Mouse (Mus musculus) v-Abl transformed pro-B cells (cell line): ENCODE data around the gene Ttc26.
"Not testable (repeated sequence)": the region's sequence is repeated elsewhere in the genome, so short reads cannot be mapped to it uniquely, and the experiment has no call there.

ENCODE experiments used
- in situ Hi-C, 2 experiments: fragments of 400-800 bp; cut with MboI; formaldehyde crosslinking; loops; one replicate each; pipeline ENCODE4 v1.15.1; 2025; ENCODE audit not compliant: unreplicated experiment in 2 of 2

Ttc26 gene

GRCm38 (mm10) chr6:38355862-38356261, 25.4 kb upstream of the Ttc26 start:
- in situ Hi-C loops: no loop called here

GRCm38 (mm10) chr6:38356661-38357433, 24.4 kb upstream of the Ttc26 start:
- in situ Hi-C loops: not testable (repeated sequence)

- in situ Hi-C loops: no loop called here
Observed at GRCm38 (mm10) chr6:38357603-38358252, 23.5 kb upstream of the Ttc26 start.

GRCm38 (mm10) chr6:38358253-38359027, 22.8 kb upstream of the Ttc26 start:
- in situ Hi-C loops: no loop called here

- in situ Hi-C loops: not testable (repeated sequence)
Observed at GRCm38 (mm10) chr6:38359044-38359735, 22.1 kb upstream of the Ttc26 start.

- in situ Hi-C loops: no loop called here
Observed at GRCm38 (mm10) chr6:38359736-38360499, 21.4 kb upstream of the Ttc26 start.

- in situ Hi-C loops: no loop called here
Observed at GRCm38 (mm10) chr6:38361065-38361464, 20.2 kb upstream of the Ttc26 start.

- in situ Hi-C loops: no loop called here
Observed at GRCm38 (mm10) chr6:38361937-38362336, 19.3 kb upstream of the Ttc26 start.

- in situ Hi-C loops: no loop called here
Observed at GRCm38 (mm10) chr6:38363370-38363769, 17.9 kb upstream of the Ttc26 start.

GRCm38 (mm10) chr6:38364121-38364520, 17.1 kb upstream of the Ttc26 start:
- in situ Hi-C loops: no loop called here

- in situ Hi-C loops: no loop called here
Observed at GRCm38 (mm10) chr6:38369945-38370344, 11.3 kb upstream of the Ttc26 start.

- in situ Hi-C loops: no loop called here
Observed at GRCm38 (mm10) chr6:38374271-38374670, 7.0 kb upstream of the Ttc26 start.

GRCm38 (mm10) chr6:38380764-38381128, 523 bp upstream of the Ttc26 start:
- in situ Hi-C loops: loop anchor here in 1 of 2 experiments (25.0 kb wide), 1 partner anchor 507 kb away; the partner anchor contains the start of genes Hipk2 and Tbxas1

GRCm38 (mm10) chr6:38389671-38390070, 8.4 kb downstream of the Ttc26 start:
- in situ Hi-C loops: loop anchor here (5.0 to 25.0 kb wide), 4 partner anchors 125 to 515 kb away; partner anchors contain the start of genes Hipk2 (in 1 of the 2) and Tbxas1 (in 1 of the 2)

- in situ Hi-C loops: not testable (repeated sequence)
Observed at GRCm38 (mm10) chr6:38432457-38432856, 51.2 kb downstream of the Ttc26 start.

- in situ Hi-C loops: no loop called here
Observed at GRCm38 (mm10) chr6:38433261-38434033, 52.2 kb downstream of the Ttc26 start, which contains the start of gene Ubn2. Gene Ubn2, plus strand, starts transcription at chr6:38433950.

GRCm38 (mm10) chr6:38434055-38435023, 53.1 kb downstream of the Ttc26 start:
- in situ Hi-C loops: no loop called here

- in situ Hi-C loops: no loop called here
Observed at GRCm38 (mm10) chr6:38443842-38444241, 62.6 kb downstream of the Ttc26 start.
